Mouse (Mus musculus): Measurements from ENCODE around the gene Aff1. TPM values are rescaled to one million over a fixed set of nuclear protein-coding genes. Genes with fewer than 3 reads are reported as not detected.

Aff1 gene
- total RNA-seq, 2 experiments from 2014 or later = 36.1 to 52.1 TPM

DNA sequence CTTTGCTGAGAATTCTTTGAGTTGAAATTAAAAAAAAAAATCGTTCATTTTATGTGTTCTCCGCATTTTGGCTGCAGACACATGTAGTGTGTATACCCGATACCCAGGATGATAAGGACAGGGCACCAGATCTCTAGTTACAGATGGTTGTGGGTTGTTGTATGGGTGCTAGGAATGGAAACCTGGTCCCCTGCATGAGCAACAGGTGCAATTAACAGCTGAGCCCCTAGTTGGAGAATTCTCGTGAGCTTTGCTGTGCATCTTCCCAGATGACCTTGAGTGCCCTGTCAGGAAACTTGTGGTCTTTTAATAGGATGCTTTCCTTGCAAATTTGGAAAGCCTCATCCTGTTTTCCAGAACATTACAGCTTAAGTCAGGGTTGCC lies 74.2 kb downstream of the Aff1 start:
- intact Hi-C loops (cut with DNase I) = no loop called here
- DNase-seq = no peak

GRCm38 (mm10) chr5:103768961-103769360 lies 76.8 kb downstream of the Aff1 start:
- intact Hi-C loops (cut with DNase I) = no loop called here
- no peak for DNase-seq

GRCm38 (mm10) chr5:103769701-103770100 lies 77.5 kb downstream of the Aff1 start:
- intact Hi-C loops (cut with DNase I) = loop anchor here (2.0 kb wide), 1 partner anchor 19 kb away; no protein-coding TSS in a partner anchor
- no peak for DNase-seq

GRCm38 (mm10) chr5:103770447-103771222 lies 78.5 kb downstream of the Aff1 start:
- no peak for DNase-seq
- intact Hi-C loops (cut with DNase I) = loop anchor here (2.0 kb wide), 1 partner anchor 18 kb away; no protein-coding TSS in a partner anchor

DNA sequence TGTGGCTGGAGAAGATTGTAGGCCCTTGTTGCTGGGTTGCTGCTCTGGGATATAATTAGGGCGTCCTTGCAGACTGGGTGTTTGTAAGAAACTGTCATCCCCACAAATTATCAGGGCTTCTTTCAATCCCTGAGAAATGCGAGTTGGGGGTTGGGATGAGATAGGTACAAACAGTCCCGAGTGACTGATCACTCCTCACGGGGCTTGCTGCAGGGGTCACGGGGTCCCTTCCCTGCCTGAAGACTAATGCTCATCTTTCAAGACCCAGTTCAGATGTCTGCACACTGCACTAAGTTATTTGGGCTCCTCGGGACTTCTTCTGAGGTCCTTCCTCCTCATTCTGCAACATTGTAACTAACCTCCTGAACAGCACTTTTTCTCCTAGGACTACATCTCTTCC lies 79.2 kb downstream of the Aff1 start:
- intact Hi-C loops (cut with DNase I) = loop anchor here (2.0 kb wide), 1 partner anchor 17 kb away; no protein-coding TSS in a partner anchor

GRCm38 (mm10) chr5:103772252-103772651 lies 80.1 kb downstream of the Aff1 start:
- intact Hi-C loops (cut with DNase I) = loop anchor here (2.0 kb wide), 1 partner anchor 17 kb away; no protein-coding TSS in a partner anchor

More for the DNA sequence above, 79.2 kb downstream of the Aff1 start:
- DNase-seq = no peak

GRCm38 (mm10) chr5:103773100-103773552 lies 81.0 kb downstream of the Aff1 start:
- intact Hi-C loops (cut with DNase I) = loop anchor here (2.0 kb wide), 1 partner anchor 18 kb away; no protein-coding TSS in a partner anchor
- DNase-seq = peak in 1 of 2 experiments; percentile 47

More at GRCm38 (mm10) chr5:103772252-103772651, 80.1 kb downstream of the Aff1 start:
- DNase-seq = no peak

- intact Hi-C loops (cut with DNase I) = no loop called here
- no peak for DNase-seq
Observed at GRCm38 (mm10) chr5:103774703-103775333, 82.6 kb downstream of the Aff1 start.

DNA sequence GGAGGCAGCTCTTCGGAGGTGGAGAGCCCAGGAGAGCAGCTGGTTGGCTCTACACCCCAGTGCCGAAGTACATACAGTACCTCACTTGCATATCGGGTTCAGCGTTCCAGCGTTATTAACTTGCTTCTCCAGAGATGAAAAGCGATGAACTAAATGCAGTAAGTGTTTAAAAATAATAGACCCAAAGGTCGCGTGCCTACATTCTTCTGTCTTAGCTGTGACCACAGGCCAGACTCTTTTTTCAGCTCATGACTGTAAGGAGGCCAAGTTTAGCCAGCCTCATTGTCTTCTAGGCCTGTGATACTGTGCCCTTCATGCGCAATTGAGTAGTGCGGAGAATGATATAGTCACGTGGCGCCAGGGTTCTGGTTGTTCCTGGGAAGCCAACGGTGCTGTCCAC lies 83.3 kb downstream of the Aff1 start:
- intact Hi-C loops (cut with DNase I) = no loop called here
- no peak for DNase-seq

DNA sequence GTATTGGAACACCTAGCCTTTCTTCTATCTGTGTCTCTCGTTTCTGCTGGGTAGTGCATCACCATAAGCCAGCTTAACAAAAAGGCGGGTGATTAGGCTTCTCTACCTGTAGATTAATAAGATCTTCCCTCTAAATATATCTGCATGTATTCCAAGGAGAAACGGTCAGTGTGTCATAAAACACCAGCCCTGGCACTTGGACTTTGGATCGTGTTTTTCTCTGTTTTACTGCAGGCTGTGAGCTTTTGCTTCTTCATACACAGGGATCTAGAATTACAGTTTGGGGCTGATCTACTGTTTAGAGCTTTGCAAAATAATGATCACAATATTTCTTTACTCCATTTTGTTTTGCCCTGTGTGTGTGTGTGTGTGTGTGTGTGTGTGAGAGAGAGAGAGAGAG lies 84.7 kb downstream of the Aff1 start:
- intact Hi-C loops (cut with DNase I) = no loop called here
- no peak for DNase-seq

DNA sequence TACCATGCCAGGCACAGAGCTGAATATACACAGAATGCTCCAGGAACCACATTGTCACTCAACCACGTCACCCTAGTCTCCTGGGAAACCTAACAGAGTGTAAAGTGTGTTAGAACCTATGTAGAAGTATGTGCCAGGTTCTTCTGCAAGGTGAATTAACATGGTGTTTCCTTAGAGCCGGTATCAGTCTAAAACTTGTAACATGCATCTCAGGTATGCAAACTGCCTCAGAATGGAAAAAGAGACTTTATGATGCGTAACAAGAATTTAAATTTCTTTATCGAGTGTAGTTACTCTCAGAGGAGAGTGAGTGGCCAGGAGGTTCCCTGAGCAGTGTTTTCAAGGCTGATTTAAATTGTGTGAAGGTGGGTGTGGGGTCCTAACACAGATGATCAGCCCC lies 85.3 kb downstream of the Aff1 start:
- intact Hi-C loops (cut with DNase I) = no loop called here
- no peak for DNase-seq

GRCm38 (mm10) chr5:103778314-103779117 lies 86.3 kb downstream of the Aff1 start:
- intact Hi-C loops (cut with DNase I) = no loop called here
- DNase-seq = no peak

GRCm38 (mm10) chr5:103779836-103780235 lies 87.7 kb downstream of the Aff1 start:
- intact Hi-C loops (cut with DNase I) = loop anchor here (2.0 kb wide), 1 partner anchor 37 kb away; no protein-coding TSS in a partner anchor

GRCm38 (mm10) chr5:103780266-103780665 lies 88.1 kb downstream of the Aff1 start:
- intact Hi-C loops (cut with DNase I) = loop anchor here (2.0 kb wide), 1 partner anchor 37 kb away; no protein-coding TSS in a partner anchor
- no peak for DNase-seq

More at GRCm38 (mm10) chr5:103779836-103780235, 87.7 kb downstream of the Aff1 start:
- no peak for DNase-seq

DNA sequence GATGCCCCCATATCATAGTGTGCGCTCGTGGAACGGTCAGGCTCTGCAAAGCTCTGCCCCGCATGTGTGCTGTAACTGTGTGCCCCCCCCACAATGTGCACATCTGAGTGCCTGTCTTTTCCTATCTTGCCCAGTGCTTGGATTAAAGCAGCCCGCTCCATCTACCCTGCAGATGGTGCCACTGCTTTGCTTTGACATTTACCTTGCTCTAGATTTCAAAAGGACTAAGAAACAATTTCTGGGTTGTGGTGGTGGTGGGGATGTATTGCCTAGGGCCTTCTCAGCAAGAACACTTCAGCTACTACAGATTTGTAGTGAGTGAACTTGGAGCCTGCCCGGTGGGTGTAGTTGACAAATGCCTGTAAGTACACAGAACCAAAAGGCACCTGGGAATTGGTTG lies 88.7 kb downstream of the Aff1 start:
- intact Hi-C loops (cut with DNase I) = loop anchor here (2.0 kb wide), 1 partner anchor 36 kb away; no protein-coding TSS in a partner anchor
- DNase-seq = peak in 1 of 2 experiments; percentile 53

- no peak for DNase-seq
- intact Hi-C loops (cut with DNase I) = no loop called here
Observed at GRCm38 (mm10) chr5:103783086-103783668, 91.0 kb downstream of the Aff1 start.

DNA sequence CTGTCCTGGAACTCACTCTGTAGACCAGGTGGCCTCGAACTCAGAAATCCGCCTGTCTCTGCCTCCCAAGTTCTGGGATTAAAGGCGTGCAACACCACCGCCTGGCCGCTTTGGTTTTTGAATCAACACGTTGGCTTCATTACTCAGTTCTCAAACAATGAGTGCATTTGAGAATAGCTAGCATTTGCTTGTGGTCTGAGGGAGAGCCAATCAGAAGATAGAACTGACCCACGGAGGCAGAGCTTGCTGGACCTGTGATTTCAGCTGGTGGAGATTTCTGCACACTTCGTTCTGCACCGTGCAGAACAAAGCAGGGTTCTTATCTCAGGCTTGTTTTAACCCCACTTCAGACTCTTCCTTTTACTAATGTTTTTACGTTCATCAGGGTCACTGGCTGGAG lies 93.9 kb downstream of the Aff1 start:
- intact Hi-C loops (cut with DNase I) = no loop called here
- no peak for DNase-seq

DNA sequence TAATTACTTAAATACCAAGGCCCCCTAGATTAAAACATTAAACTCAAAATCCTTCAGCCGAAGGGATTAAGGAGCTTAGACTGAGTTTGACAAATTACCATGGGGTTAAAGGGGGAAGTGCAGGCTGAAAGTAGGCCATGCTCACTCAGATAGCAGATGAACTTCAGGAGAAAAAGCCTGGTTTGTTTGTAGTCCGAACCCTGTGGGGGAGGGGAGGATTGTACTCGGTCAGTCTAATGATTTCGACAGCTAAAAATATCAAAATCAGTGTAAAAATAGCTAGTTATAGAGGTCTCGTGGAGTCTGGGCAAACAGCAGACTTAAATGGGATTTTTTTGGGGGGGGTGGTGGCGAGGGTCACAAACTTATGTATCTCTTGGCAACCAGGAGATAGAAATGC lies 96.3 kb downstream of the Aff1 start:
- intact Hi-C loops (cut with DNase I) = loop anchor here (2.0 kb wide), 2 partner anchors 18 to 36 kb away; no protein-coding TSS in a partner anchor

GRCm38 (mm10) chr5:103788976-103789375 lies 96.8 kb downstream of the Aff1 start:
- DNase-seq = peak; percentile 64 to 76
- intact Hi-C loops (cut with DNase I) = loop anchor here (2.0 kb wide), 2 partner anchors 18 to 36 kb away; no protein-coding TSS in a partner anchor

More for the DNA sequence above, 96.3 kb downstream of the Aff1 start:
- no peak for DNase-seq

DNA sequence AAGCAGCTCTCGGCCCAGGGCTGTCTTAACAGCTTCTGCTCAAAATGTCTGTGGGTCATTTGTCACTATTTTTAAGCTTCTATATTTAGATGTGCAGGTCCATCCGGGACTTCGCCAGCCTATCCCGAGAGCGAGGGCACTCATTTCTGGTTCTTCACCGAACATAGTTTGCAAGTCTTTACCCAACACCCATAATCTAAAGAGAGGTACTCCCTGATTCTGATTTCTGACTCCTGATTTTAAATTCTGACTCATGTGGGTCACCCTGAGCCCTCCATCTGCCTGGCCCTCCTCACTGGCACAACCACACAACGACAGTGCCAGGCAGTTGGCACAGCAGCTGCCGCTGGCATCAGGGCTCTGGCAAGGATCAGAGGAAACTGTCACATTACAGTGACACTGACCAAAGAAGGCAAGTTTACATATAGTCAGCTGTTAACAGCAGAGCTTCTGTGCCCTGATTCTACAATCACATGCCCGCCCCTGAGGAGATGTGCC lies 97.5 kb downstream of the Aff1 start:
- intact Hi-C loops (cut with DNase I) = loop anchor here (2.0 kb wide), 4 partner anchors 17 to 37 kb away; no protein-coding TSS in a partner anchor
- DNase-seq = peak; percentile 66 to 76
